9 mouse cellular contexts compared by ENCODE assay signal in genomic region chr16:72665454-72665853, GRCm38 (mm10).
DNase-seq lines count a peak whose midpoint lies in the region; ATAC-seq and TF ChIP-seq lines count a peak whose summit lies in the region.
"Had no signal": no experiment of that assay in that cellular context is flagged by ENCODE, and none has a peak within 500 bp of the region (broad histone marks: within the 10 kb centered on the region; RNA-seq: fewer than 3 reads in every experiment).

No protein-coding gene starts in this region.

- no peak for TF ChIP-seq POLR2A in cerebellum, adult 2 months (IDR thresholded peaks at IDR 0.05; ENCODE audit: borderline replicate concordance, insufficient read depth, low read length)

- TF ChIP-seq CTCF in cerebellum, adult 2 months (IDR thresholded peaks at IDR 0.05; ENCODE audit: borderline replicate concordance, insufficient read depth, low read depth, low read length), result no peak

- H3K9me3 ChIP-seq in heart, embryonic 12.5 days (replicated peaks), result no peaks in the 10 kb centered on the region
- H3K9me3 ChIP-seq in embryonic facial prominence, embryonic 13.5 days, result no peaks in the 10 kb centered on the region
- H3K9me3 ChIP-seq in intestine, embryonic 14.5 days (ENCODE audit: control insufficient read depth, low read length), result no peaks in the 10 kb centered on the region
- no peaks in the 10 kb centered on the region for H3K9me3 ChIP-seq in midbrain, embryonic 15.5 days

- ATAC-seq in heart, embryonic 12.5 days (ENCODE audit: insufficient number of reproducible peaks, low FRiP score), result no peak
- no peak for ATAC-seq in embryonic facial prominence, embryonic 13.5 days (ENCODE audit: insufficient number of reproducible peaks, insufficient read depth, low FRiP score, low TSS enrichment, low read depth)
- no peak for ATAC-seq in intestine, embryonic 14.5 days (replicated peaks; ENCODE audit: low FRiP score, low TSS enrichment, low read depth)
- ATAC-seq in midbrain, embryonic 15.5 days (replicated peaks), result no peak

- peak overlapping the region; percentile 40 for H3K4me3 ChIP-seq in heart, embryonic 12.5 days
- peak overlapping the region; percentile 87 for H3K4me3 ChIP-seq in embryonic facial prominence, embryonic 13.5 days
- peak overlapping the region; percentile 85 for H3K4me3 ChIP-seq in intestine, embryonic 14.5 days (ENCODE audit: low read depth, low read length)
- H3K4me3 ChIP-seq in midbrain, embryonic 15.5 days, result peak overlapping the region; percentile 91
- H3K4me3 ChIP-seq in cerebellum, adult 2 months (replicated peaks; ENCODE audit: insufficient read depth, low read depth, low read length), result no peak overlapping the region

- 44% methylated on average over 5 of the region's 5 CpGs for WGBS in heart, embryonic 12.5 days
- 23% methylated on average over 5 of the region's 5 CpGs for WGBS in embryonic facial prominence, embryonic 13.5 days
- WGBS in intestine, embryonic 14.5 days, result 27% methylated on average over 5 of the region's 5 CpGs
- 44% methylated on average over 5 of the region's 5 CpGs for whole genome bisulfite sequencing in midbrain, embryonic 15.5 days
- 86% methylated on average over 5 of the region's 5 CpGs for WGBS in cerebellum, adult 2 months

- peak overlapping the region; percentile 62 for H3K4me2 ChIP-seq in heart, embryonic 12.5 days
- H3K4me2 ChIP-seq in embryonic facial prominence, embryonic 13.5 days, result peak overlapping the region; percentile 62
- H3K4me2 ChIP-seq in intestine, embryonic 14.5 days (ENCODE audit: low read length), result peak overlapping the region; percentile 57
- peak overlapping the region; percentile 91 for H3K4me2 ChIP-seq in midbrain, embryonic 15.5 days

- H3K9ac ChIP-seq in heart, embryonic 12.5 days, result peak overlapping the region; percentile 41; the same call in 1 of the 2 replicates
- peak overlapping the region; percentile 70 for H3K9ac ChIP-seq in embryonic facial prominence, embryonic 13.5 days
- peak overlapping the region; percentile 72 for H3K9ac ChIP-seq in intestine, embryonic 14.5 days (ENCODE audit: low read length)
- no peak overlapping the region for H3K9ac ChIP-seq in midbrain, embryonic 15.5 days

- no peak for DNase-seq in heart, postnatal 14 days
- no peak for DNase-seq in intestine, embryonic 14.5 days (ENCODE audit: low spot score)
- DNase-seq in ovary, postnatal 10 days (ENCODE audit: low spot score), result no peak
- no peak for DNase-seq in frontal cortex, adult 2 months (ENCODE audit: extremely low spot score in 1 of 2, low spot score in 1 of 2)
- DNase-seq in cerebellum, adult 2 months, result no peak
- DNase-seq: thymus, postnatal 36 days had no signal

- H3K36me3 ChIP-seq in heart, embryonic 12.5 days, result no peaks in the 10 kb centered on the region; the same call in 1 of the 2 replicates
- H3K36me3 ChIP-seq in embryonic facial prominence, embryonic 13.5 days, result 0 out of 2 replicates have a peak, but pooled peaks cover 3% of the 10 kb centered on the region
- H3K36me3 ChIP-seq in intestine, embryonic 14.5 days (ENCODE audit: control insufficient read depth, insufficient read depth, low read length), result no peaks in the 10 kb centered on the region
- no peaks in the 10 kb centered on the region for H3K36me3 ChIP-seq in midbrain, embryonic 15.5 days (replicated peaks)

- peaks cover 20% of the 10 kb centered on the region for H3K4me1 ChIP-seq in heart, embryonic 12.5 days (replicated peaks)
- peaks cover 49% of the 10 kb centered on the region for H3K4me1 ChIP-seq in embryonic facial prominence, embryonic 13.5 days
- H3K4me1 ChIP-seq in intestine, embryonic 14.5 days (replicated peaks; ENCODE audit: control insufficient read depth, insufficient read depth, low read length), result peaks cover 6% of the 10 kb centered on the region
- H3K4me1 ChIP-seq in midbrain, embryonic 15.5 days, result peaks cover 30% of the 10 kb centered on the region
- H3K4me1 ChIP-seq in cerebellum, adult 2 months (ENCODE audit: control insufficient read depth, insufficient read depth, low read length), result no peaks in the 10 kb centered on the region

- no peak overlapping the region for H3K27ac ChIP-seq in heart, embryonic 12.5 days (ENCODE audit: poor library complexity, severe bottlenecking)
- H3K27ac ChIP-seq in embryonic facial prominence, embryonic 13.5 days, result no peak overlapping the region
- H3K27ac ChIP-seq in intestine, embryonic 14.5 days (ENCODE audit: low read depth), result no peak overlapping the region
- H3K27ac ChIP-seq in midbrain, embryonic 15.5 days, result no peak overlapping the region
- H3K27ac ChIP-seq in cerebellum, adult 2 months (ENCODE audit: insufficient read depth, low read length), result no peak overlapping the region

- intact Hi-C loops in heart, postnatal 14 days (cut with DNase I), result no loop called here

- no peaks in the 10 kb centered on the region for H3K27me3 ChIP-seq in heart, embryonic 12.5 days (replicated peaks)
- no peaks in the 10 kb centered on the region for H3K27me3 ChIP-seq in embryonic facial prominence, embryonic 13.5 days
- no peaks in the 10 kb centered on the region for H3K27me3 ChIP-seq in intestine, embryonic 14.5 days (replicated peaks; ENCODE audit: control insufficient read depth, insufficient read depth, low read length)
- H3K27me3 ChIP-seq in midbrain, embryonic 15.5 days (replicated peaks), result no peaks in the 10 kb centered on the region
- no peaks in the 10 kb centered on the region for H3K27me3 ChIP-seq in cerebellum, adult 2 months (ENCODE audit: control insufficient read depth, insufficient read depth, low read length)
